Mouse (Mus musculus) layer of hippocampus, postnatal 25 days (tissue): ENCODE measurements around the gene Xlr3a. TPM values are rescaled to one million over a fixed set of nuclear protein-coding genes. Genes with fewer than 3 reads are reported as not detected.

Experiments
- total RNA-seq, 2 experiments: library from RNA; stranded (reverse); gene quantifications; 2 replicates each; pipeline ENCODE4 v1.2.3; 2021

The Xlr3a gene
- total RNA-seq, 2 experiments from 2014 or later, result 2.0 to 3.4 TPM

Other genes with a start within 250 kb of the Xlr3a start
- 10 to 100 TPM; 49.8 to 55.4 TPM for gene Cetn2, start 178.7 kb downstream of the Xlr3a start, total RNA-seq
- 10 to 100 TPM; 23.6 to 27.6 TPM for gene Nsdhl, start 178.5 kb downstream of the Xlr3a start, total RNA-seq
- 1 to 10 TPM in 1 of 2 experiments, under 1 TPM in 1; 0.69 to 1.5 TPM for gene Zfp185, start 109.8 kb downstream of the Xlr3a start, total RNA-seq
- gene Pnma5, start 60.0 kb downstream of the Xlr3a start, total RNA-seq, result under 1 TPM; 0.25 to 0.38 TPM
- gene Pnma3, start 32.3 kb downstream of the Xlr3a start, total RNA-seq, result 10 to 100 TPM; 15.7 to 25.1 TPM
- 1 to 10 TPM in 1 of 2 experiments, not detected in 1; 2.7 TPM for gene Xlr4a, start 14.6 kb downstream of the Xlr3a start, total RNA-seq
- gene Gm14685, start 20.0 kb upstream of the Xlr3a start, total RNA-seq, result 1 to 10 TPM; 2.9 to 3.1 TPM
- not detected for gene Xlr5b, start 51.7 kb upstream of the Xlr3a start, total RNA-seq
- 1 to 10 TPM in 1 of 2 experiments, under 1 TPM in 1; 0.63 to 1.3 TPM for gene DXBay18, start 52.4 kb upstream of the Xlr3a start, total RNA-seq
- not detected for gene Spin2d, start 79.9 kb upstream of the Xlr3a start, total RNA-seq
- gene Xlr3b, start 95.1 kb upstream of the Xlr3a start, total RNA-seq, result 10 to 100 TPM in 1 of 2 experiments, 1 to 10 TPM in 1; 5.5 to 14.6 TPM
- gene Xlr4b, start 117.2 kb upstream of the Xlr3a start, total RNA-seq, result 1 to 10 TPM in 1 of 2 experiments, under 1 TPM in 1; 0.84 to 1.4 TPM
- 10 to 100 TPM; 15.0 to 16.0 TPM for gene F8a, start 131.2 kb upstream of the Xlr3a start, total RNA-seq
- gene Xlr4c, start 146.0 kb upstream of the Xlr3a start, total RNA-seq, result 1 to 10 TPM in 1 of 2 experiments, under 1 TPM in 1; 0.37 to 1.4 TPM
- gene Xlr3c, start 168.3 kb upstream of the Xlr3a start, total RNA-seq, result under 1 TPM in 1 of 2 experiments, not detected in 1; 0.76 TPM
- not detected for gene Xlr5a, start 195.9 kb upstream of the Xlr3a start, total RNA-seq
- not detected for gene Xlr5c, start 195.9 kb upstream of the Xlr3a start, total RNA-seq
- gene Gm45015, start 239.7 kb upstream of the Xlr3a start, total RNA-seq, result not detected
- 10 to 100 TPM; 11.2 to 12.2 TPM for gene Zfp275, start 245.5 kb upstream of the Xlr3a start, total RNA-seq